In genomic region chr1:181150827-181151534, GRCm38 (mm10) we compare ENCODE assay signal across 8 mouse cellular contexts. TPM values are rescaled to one million over a fixed set of nuclear protein-coding genes. Genes with fewer than 3 reads are reported as not detected.
A peak's percentile ranks its signal among the peaks of the same experiment; 100 is the strongest.
DNase-seq lines count a peak whose midpoint lies in the region; ATAC-seq lines count a peak whose summit lies in the region.

No protein-coding gene starts in this region.

- peak; percentile 76 for DNase-seq in MEL-GATA-1-ER (ENCODE audit: extremely low read depth, low read depth)
- DNase-seq in cerebellum, adult 8-10 months: peak; percentile 89
- DNase-seq in hindbrain, embryonic 11.5 days (ENCODE audit: low spot score): peak; percentile 96
- DNase-seq in layer of hippocampus, postnatal 10 days (ENCODE audit: low spot score in 2 of 2): peak; percentile 91 to 93
- peak; percentile 95 for DNase-seq in lung, postnatal 10 days
- DNase-seq in ovary, postnatal 36 days (ENCODE audit: low spot score): peak; percentile 88
- DNase-seq in thymus, postnatal 25 days: peak; percentile 91

- H3K27me3 ChIP-seq in hindbrain, embryonic 11.5 days (ENCODE audit: control insufficient read depth, insufficient read depth, low read length): no peaks in the 10 kb centered on the region

- peak overlapping the region; percentile 71 for H3K4me2 ChIP-seq in hindbrain, embryonic 11.5 days (replicated peaks; ENCODE audit: low read depth, low read length)

- peak overlapping the region; percentile 88 for H3K9ac ChIP-seq in hindbrain, embryonic 11.5 days (ENCODE audit: low read depth, low read length)

- peak overlapping the region; percentile 78 for H3K27ac ChIP-seq in hindbrain, embryonic 11.5 days (ENCODE audit: low read depth, low read length)

- ATAC-seq in frontal cortex, adult (ENCODE audit: low TSS enrichment): peak; percentile 95
- peak; percentile 92 for ATAC-seq in hindbrain, embryonic 11.5 days (ENCODE audit: low FRiP score)

- peak overlapping the region; percentile 80 for H3K4me3 ChIP-seq in hindbrain, embryonic 11.5 days (ENCODE audit: low read depth, low read length)

- H3K36me3 ChIP-seq in hindbrain, embryonic 11.5 days (ENCODE audit: control insufficient read depth, insufficient read depth, low read length): no peaks in the 10 kb centered on the region

- WGBS in hindbrain, embryonic 11.5 days: under 1% methylated on average over 55 of the region's 59 CpGs

- H3K9me3 ChIP-seq in hindbrain, embryonic 11.5 days (ENCODE audit: control insufficient read depth, low read length): no peaks in the 10 kb centered on the region

- H3K4me1 ChIP-seq in hindbrain, embryonic 11.5 days (replicated peaks; ENCODE audit: control insufficient read depth, insufficient read depth, low read length): 0 out of 2 replicates have a peak, but pooled peaks cover 3% of the 10 kb centered on the region

RNA-seq across cellular contexts. Expression of gene Cnih4, which starts 6.5 kb away (rescaled TPM):
- polyA plus RNA-seq in hindbrain, embryonic 11.5 days (2014; fragmentation: Nextera tagmentation; extraction: Ambion mirVana): 87.9 and 91.1 TPM in 2 replicates
- total RNA-seq in layer of hippocampus, postnatal 10 days (2021): 10 to 100 TPM; 21.3 to 23.0 TPM

RNA-seq across cellular contexts. Expression of gene Nvl, which starts 7.0 kb away (rescaled TPM):
- polyA plus RNA-seq in hindbrain, embryonic 11.5 days (2014; fragmentation: Nextera tagmentation; extraction: Ambion mirVana): 37.9 and 38.5 TPM in 2 replicates
- 10 to 100 TPM; 29.8 to 31.8 TPM for total RNA-seq in layer of hippocampus, postnatal 10 days (2021)

Comparison
In these comparisons a context has a peak if more than half of its experiments do, and no peak if none do; other contexts are left out.
1. Peak in every context shown above with its lines: DNase-seq, ATAC-seq, H3K4me3 ChIP-seq and H3K27ac ChIP-seq.